Mouse (Mus musculus): Measurements from ENCODE around the gene Bcl2l15. TPM values are rescaled to one million over a fixed set of nuclear protein-coding genes. Genes with fewer than 3 reads are reported as not detected.
"Not testable (repeated sequence)": the region's sequence is repeated elsewhere in the genome, so short reads cannot be mapped to it uniquely, and the experiment has no call there.

Bcl2l15 gene
- total RNA-seq, 2 experiments from 2014 or later = 0.47 to 0.56 TPM

DNA sequence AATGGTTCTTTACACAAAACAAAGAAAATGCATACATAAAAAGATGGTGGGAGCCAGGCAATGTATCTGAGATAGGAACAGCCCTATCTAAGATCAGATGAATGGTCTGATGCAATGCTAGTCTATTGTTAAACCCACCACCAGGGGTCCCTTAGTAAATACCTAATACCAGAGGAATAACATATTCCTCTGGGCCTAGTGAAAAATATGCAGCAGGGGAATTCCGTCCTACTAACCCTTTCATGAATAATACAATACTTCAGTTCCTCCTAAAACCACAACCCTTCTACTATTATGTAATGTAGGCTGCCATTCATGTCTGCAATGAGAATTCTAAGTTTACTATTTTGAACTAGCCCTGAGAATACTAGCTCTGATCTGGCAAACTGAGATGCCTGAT lies 1.7 kb upstream of the Bcl2l15 start:
- not testable (repeated sequence) for DNase-seq (ENCODE audit: low spot score in 2 of 2)

DNA sequence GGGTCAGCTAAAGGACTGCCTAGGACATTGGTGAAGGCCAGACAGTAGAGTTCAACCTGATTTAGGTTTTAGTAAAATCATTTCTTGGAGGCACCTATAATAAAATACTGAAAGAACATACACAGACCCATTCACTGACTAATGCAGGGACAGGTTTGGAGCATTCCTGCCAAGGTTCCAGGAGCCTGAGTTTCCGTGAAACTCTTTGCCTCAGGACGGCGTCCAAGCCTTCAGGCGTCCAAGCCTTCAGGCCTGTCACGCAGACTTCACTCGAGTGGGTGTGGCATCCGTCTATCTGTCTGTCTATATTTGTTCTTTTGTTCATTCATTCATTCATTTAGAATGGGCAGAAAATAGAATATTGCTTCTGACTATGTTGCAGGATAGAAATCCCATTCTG lies 1.3 kb upstream of the Bcl2l15 start:
- no peak for DNase-seq (ENCODE audit: low spot score in 2 of 2)

DNA sequence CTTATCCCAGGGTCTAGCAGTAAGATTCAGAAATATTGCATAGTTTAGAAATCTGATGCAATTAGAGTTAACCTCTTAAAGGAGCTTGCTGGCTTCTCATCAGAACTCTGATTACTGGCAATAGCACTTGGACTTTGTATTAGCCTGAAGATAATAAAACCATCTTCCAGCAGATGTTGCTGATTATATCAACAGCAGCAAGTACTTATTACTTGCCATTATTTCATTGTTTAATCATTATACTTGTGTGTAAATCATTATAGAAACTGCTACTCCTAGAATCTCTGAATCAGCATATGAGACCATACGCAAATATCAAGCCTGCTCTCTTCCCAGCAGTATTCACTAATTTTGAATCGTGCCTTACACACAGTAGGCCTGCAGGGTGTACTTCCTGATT lies 1.6 kb downstream of the Bcl2l15 start:
- no peak for DNase-seq (ENCODE audit: low spot score in 2 of 2)

DNA sequence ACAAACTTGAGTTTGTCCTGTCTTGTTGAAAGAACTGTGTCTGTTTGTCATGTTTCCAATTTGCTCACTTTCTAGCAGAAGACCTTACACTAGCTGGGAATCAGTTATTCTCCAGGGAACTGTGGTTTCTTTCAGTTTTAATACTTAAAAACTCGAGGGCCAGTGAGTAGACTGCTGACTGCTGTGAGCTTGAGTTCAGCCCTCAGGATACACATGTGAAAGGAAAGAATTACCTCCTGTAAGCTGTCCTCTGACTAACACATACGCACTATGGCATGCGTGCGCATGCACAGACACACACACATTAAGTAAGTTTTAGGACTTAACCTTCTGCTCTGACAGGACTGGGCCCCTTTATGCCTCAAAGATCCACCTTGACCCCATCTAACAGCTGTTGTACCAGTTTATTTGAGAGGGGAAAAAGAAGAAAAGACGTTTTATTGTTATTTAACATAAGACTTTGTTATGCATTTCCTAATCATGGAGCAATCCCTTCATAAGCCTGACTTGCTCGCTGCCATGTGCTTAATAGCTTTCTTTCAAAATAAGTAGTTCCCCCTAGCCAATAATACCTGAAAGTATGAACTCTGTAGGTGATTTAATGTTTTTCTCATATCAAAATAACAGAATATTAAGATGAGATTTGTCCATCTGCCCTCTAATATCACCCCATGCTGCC lies 3.0 kb downstream of the Bcl2l15 start:
- no peak for DNase-seq (ENCODE audit: low spot score in 2 of 2)

DNA sequence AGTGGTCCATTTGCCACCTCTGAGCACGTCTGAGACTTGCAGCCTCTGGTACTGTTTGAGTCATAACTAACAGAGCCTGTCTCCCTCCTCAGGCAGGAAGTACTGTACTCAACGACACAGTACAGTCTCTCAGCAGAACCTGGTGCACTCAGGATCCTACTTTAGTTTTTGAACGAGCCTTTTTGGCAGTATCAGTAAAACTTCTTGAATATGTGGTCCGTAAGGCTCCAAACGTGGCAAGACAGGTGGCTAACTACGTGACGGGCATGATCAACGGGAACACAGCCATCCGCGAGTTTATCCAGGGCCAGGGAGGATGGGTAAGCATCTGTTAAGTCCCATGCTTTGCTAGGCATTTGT lies 3.5 kb downstream of the Bcl2l15 start:
- no peak for DNase-seq (ENCODE audit: low spot score in 2 of 2)

DNA sequence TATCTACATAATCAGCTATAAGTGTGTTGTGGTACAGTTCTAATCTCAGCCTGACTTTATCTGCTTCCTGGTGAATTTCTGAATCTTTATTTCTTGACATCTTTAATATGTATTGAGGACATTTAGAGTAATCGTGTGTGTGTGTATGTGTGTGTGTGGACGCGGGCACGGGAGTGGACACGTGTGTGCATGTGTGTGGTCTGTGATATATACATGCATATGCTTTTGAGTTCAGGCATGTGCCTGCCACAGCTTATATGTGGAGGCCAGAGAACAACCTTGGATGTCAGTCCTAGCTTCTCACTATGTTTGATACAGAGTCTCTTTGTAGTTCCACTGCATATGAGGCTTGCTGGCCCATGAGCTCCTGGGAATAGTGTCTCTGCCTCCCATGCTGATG lies 4.1 kb downstream of the Bcl2l15 start:
- DNase-seq (ENCODE audit: low spot score in 2 of 2) = no peak

DNA sequence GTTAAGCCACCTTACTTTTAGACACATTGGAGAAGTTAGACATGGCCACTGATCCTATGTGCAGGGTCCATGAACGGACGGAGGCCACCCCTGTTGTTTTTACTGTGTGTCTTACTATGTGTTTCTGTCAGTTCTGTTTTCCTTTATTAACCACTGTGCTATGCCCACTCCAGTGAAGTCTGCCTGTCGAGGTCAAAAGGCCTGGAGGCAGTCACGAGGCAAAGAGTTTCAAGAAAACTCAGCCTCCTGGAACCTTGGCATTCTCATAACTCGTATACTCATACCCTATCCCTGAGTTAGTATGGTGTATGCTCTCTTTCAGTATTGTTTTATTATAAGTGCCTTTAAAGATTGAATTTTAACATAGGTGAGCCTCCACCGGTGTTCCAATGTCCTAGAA lies 7.3 kb downstream of the Bcl2l15 start:
- no peak for DNase-seq (ENCODE audit: low spot score in 2 of 2)

DNA sequence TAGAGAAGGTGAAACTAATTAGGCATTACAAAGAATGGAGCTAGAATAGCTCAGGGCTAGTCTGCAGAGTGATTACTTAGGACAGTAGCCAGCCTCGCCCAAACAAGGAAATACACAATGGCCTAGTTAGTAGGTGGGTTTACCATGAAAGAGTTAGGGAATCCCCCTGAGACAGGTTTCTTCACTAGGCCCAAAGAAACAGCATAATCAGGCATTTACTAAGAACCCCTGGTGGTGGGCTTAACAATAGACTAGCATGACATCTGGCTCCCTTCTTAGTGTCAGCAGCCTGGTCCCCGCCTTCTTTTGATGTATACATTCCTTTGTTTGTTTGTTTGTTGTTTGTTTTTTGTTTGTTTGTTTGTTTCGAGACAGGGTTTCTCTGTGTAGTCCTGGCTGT lies 7.8 kb downstream of the Bcl2l15 start:
- not testable (repeated sequence) for DNase-seq (ENCODE audit: low spot score in 2 of 2)

DNA sequence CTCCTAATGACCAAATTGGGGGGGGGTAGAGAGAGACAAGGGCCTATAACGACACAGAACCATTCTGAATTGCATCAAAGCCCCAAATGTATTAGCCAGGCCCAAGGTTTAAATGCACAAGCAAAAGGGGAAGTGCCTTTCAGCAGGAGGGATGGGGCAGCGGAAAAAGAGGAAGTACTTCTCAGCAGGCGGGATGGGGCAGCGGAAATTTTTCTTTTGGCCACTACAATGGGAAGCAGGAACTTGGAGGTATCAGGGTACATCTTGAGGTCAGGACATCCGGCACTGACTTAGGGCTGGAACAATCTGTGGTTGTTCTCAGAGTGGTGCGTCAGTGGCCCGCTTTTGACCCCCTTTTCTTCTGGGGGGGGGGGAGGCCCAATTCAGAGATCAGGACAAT lies 8.5 kb downstream of the Bcl2l15 start:
- DNase-seq (ENCODE audit: low spot score in 2 of 2) = not testable (repeated sequence)

DNA sequence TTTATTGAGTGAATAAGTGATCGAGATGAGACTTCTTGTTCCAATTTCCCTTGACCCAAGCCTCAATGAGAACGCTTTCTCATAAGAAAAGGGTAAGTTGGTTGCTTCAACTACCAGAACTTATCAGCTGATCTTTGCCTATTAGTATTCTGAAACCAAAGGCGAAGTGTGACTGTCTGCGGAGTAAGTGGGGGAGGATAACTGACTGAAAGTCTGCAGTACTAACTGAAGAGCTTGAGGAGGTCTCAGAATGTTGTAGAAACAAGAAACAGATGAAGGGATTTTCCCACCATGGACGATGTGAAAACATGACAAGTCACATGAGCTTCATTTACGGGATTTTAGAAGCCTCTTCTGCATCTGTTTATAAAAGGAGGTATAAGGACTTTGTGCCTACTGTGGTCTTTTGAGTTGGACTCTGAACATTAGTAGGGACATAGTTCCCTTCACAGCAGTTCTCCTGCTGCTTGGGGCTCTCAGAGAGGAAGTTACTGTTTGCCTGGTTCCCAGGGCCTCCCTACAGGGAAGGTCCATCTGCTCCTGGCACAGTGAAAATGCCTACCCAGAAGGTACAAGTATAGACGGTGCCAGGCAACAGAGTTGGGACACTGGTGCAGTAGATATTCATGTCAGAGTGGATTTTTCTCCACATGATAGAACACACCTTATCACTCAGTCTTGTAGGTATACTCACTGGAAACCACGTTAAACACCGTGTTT lies 18.4 kb downstream of the Bcl2l15 start:
- no peak for DNase-seq (ENCODE audit: low spot score in 2 of 2)

DNA sequence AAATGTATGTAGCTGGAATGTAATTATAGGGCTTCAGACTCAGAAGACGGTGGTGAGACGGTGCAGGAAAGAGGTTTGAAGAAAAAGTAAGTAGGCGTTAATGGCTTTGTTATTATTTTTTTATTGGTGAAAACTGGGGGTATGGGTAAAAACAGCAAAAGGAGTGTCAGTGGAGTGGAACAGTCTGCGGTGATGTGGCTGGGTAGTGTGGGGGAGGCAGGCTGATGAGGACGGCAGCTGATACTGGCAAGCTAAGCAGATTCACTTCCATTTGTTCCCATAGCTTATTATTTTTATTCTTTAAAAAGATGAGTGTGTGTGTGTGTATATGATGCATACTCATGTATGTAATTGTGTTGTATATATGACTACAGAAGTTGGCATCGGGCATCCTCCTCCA lies 19.1 kb downstream of the Bcl2l15 start:
- no peak for DNase-seq (ENCODE audit: low spot score in 2 of 2)

DNA sequence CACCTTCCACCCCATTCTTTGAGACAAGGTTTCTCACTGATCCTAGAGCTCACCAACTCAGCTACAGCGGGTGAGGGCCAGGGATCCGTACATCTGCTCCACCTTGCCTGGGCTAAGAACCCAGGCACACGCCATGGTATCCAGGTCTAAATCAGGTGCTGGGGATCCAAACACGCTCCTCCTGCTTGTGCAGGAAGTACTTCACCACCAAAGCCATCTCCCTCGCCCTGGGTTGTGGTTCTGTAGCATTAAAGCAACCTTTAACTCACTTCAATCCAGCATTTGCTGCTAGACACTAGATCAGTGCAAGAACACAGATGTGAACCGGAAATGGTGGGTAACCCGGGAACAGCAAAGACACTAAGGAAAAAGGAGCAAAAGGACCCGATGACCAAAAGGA lies 19.5 kb downstream of the Bcl2l15 start:
- no peak for DNase-seq (ENCODE audit: low spot score in 2 of 2)

DNA sequence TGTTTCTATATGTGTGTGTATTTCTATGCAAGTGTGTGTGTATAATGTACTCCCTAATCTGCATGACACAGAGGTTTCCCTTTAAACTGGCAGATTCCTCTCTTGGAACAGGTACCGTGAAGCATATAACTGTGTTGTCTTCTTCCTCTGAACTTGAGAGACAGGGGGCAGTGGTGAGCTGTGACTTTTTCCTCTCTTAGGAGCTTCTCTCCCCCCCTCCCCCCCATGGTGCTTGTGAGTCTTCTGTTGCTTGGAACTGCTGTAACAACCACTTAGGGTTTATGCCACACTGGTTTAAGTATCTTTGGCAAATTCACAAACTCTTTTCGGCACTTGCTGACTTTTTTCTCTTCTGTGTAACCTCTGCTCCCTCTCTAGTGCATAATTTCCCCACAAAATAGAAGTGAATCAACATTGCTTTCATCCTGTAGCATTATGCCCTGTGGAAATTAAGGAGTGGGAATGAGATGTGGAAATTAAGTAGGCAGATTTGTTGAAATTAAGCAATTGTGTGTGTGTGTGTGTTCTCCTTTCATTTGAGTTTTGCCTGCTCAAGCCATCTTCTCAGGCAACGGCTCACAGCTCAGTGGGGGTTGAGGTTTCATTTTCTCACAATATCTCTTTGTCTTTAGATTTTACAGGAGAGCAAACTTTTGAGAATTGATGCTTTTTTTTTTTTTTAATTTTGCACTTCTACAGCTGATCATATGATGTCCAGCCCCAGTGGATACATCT lies 20.3 kb downstream of the Bcl2l15 start:
- DNase-seq (ENCODE audit: low spot score in 2 of 2) = peak; percentile 15 to 23

DNA sequence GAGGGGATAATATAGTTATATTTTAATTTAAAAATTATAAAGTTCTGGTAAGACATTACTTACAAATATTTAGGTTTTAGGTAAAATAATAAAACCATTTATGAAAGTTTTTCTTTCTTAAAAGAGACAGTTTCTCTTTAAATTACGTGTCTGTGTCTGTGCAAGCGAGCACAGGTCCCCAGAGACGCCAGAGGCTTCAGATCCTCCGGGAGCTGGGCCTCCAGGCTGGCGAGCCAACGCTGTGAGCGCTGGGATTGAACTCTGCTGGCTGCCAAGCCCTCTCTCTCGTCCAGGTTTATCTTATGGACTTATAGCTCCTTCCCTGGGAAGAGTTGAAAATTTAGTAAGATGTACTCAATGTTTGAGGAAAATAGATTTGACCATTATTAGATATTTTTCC lies 21.4 kb downstream of the Bcl2l15 start:
- DNase-seq (ENCODE audit: low spot score in 2 of 2) = no peak

DNA sequence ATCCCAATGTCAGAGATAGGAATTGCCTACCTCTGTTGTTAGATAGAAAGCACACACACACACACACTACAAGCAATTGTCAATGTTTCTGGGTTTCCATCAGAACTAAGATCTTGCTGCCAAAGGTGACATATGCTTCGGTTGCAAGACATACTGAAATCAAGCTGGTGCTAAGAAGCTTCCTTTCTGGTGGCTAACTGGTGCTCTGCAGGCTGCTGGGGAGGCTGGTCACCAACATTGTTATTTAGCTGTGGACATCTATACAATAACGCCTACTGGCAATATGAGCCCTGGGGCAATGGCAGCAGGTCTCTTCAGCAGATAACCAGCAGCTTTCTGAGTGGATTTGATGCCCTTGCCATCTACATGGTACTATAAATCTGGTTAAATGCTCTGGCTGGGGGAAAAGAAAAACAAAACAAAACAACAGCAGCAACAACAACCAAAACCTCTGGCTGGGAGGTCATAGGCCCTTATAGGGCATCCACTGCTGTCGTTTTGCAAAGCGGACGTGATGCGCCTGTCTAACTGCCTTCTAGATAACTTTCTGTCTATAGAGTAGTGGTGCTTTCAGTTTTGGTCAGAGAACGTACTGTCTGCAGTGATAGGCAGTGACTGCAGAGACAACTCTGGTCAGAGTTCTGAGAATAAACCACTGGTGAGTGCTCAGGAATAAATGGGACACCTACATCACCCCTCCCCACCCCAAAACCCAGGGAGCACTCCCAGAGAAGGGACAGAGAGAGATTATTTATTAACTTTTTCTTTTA lies 24.8 kb downstream of the Bcl2l15 start:
- no peak for DNase-seq (ENCODE audit: low spot score in 2 of 2)

DNA sequence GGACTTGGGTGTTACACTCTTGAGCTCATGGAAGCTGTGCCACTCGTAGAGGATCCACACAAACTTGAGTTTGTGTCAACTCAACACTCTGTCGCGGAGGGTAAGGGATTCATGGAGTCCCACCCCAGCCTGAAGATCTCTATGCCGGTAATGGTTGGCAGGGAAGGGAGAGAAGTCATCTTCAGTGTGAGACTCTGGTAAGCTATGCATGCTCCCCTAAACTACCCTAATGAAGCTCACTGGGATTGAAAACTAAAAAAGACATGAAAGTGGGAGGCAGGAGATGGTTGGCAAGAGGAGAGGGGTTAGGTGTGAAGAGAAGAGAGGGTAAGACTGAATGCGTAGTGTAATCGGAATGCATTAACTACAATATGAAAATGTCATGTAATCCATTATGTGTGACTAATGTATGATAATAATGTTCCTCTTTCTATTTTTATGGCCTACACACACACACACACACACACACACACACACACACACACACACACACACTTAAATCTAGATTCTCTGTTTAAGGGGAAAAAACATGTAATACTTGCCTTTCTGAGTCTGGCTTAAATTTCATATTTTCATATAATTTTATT lies 25.7 kb downstream of the Bcl2l15 start:
- DNase-seq (ENCODE audit: low spot score in 2 of 2) = no peak

DNA sequence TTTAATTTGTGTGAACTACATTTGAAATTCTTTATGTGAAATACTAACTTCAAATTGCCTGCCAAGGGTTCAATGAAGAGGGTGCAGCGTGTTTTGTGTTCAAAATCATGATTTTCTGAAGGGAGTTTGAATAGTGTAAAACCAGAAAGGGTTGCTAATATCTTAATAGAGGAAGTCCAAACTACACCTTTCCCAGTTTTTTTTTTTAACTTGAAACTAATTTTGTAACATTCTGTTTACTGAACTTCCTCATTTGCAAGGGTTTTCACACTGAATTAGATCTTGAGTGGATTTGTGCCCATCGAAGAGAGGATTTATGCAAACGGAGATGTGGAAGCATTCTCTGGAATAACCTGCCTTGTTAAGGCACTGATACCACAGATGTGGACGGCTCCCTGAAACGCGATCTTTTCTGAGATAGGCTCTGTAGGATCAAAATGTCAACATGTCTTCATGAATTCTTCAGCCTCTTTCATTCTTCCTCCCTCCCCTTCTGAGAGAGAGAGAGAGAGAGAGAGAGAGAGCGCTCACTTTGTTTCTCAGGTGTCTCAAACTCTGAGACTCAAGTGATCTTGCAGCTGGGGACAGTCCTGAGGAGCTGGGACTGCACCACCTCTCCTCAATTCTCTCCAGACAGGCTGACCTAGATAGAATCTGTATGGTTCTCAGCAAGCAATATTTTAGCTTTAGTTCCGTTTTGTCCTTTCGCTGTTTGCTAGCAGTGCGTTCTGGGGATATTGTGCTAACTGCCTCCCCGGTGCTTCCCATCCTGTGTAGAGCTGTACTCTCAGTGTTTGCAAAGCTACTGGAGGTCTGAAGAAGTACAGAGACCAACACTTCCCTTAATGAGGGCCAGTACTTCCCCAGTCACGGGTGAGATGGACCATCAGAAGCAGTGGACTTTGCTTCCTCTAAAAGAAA lies 26.7 kb downstream of the Bcl2l15 start, which contains the start of gene Ptpn22:
Ptpn22 (plus strand) TSS at position 915 of the 921 bp plus-strand sequence.
- DNase-seq (ENCODE audit: low spot score in 2 of 2) = no peak

DNA sequence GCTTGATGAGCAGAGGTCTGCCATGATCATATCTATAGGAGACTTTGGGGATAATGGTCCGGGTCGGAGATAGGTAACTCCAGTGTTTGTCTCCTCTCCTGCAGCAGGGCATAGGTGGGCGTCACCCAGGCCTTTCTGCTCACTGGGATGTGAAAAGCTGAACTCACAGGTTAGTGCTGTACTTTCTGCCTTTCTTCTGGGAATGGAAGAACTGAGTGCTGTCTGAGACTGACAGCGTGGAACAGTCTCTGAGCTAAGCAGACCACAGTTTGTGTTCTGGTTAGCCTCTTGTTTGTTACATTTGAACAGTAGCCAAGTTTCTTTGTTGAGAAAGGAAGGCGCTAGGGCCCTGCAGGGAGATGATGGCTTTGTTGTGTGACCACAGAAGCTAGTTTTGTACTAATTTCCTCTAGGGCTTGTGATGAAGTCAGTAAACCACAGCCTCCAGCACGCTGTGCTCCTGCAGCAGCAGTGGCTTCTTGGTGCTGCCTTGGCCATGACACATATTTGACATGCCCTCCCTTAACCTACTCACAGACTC lies 27.5 kb downstream of the Bcl2l15 start:
- DNase-seq (ENCODE audit: low spot score in 2 of 2) = no peak

DNA sequence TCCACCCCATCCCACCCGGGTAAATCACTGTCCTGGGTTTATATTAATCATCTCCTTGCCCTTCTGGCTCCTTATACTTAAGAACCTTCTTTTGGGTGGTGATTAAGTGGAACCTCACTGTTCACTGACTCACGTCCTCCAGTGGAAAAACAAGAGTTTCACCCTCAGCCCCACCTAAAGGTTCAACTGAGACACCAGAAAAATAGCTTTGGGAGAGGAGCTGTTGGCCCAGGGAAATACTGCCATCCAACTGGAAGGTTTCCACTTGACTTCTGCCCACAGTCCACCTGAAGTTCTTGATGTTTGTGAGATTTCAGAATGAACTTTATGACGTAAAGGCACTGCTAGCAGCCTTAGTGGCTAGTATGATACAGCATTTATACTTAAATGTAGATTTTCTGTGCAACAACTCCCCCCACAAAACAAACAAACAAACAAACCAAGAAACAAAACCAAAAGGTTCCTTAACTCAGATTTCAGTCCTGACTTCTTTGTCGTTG lies 30.4 kb downstream of the Bcl2l15 start:
- DNase-seq (ENCODE audit: low spot score in 2 of 2) = no peak

DNA sequence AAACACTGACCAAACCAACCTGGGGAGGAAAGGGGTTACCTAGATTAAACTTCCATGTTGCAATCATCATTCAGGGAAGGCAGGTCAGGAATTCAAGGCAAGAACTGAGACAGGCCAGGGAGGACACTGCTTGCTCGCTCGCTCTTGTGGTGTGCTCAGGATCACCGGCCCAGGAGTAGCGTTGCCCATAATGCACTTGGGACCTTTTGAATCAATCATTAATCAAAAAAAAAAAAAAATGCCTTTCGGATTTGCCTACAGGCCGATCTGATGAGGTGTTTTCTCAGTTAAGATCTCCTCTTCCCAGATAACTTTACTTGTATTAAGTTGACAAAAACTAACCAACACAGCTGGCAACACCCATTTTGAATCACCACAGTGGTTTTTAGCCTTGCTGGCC lies 31.8 kb downstream of the Bcl2l15 start:
- no peak for DNase-seq (ENCODE audit: low spot score in 2 of 2)

Measured in left cerebral cortex, adult 18-20 months (tissue).